Mouse (Mus musculus) limb, embryonic 12.5 days (tissue): ENCODE results near the gene Lrfn3. TPM values are rescaled to one million over a fixed set of nuclear protein-coding genes. Genes with fewer than 3 reads are reported as not detected.

Source experiments
- ATAC-seq: fragments of 200-750 bp; cut with Nextera tagmentation; 2 replicates; pipeline ENCODE4 v1.8.0; 2017; ENCODE audit warnings: low read depth, moderate TSS enrichment; ENCODE audit not compliant: insufficient number of reproducible peaks, insufficient read depth, low FRiP score, low TSS enrichment
- H3K27ac ChIP-seq: fragments of 300-500 bp; sonication (generic); 2 replicates; pipeline ENCODE4 v1.5.1; 2016; ENCODE audit warnings: mild to moderate bottlenecking, moderate library complexity
- H3K27me3 ChIP-seq: fragments of 300-500 bp; sonication (generic); 2 replicates; pipeline ENCODE4 v1.6.1; 2016; ENCODE audit warnings: mild to moderate bottlenecking, moderate library complexity
- H3K36me3 ChIP-seq: fragments of 300-500 bp; sonication (generic); 2 replicates; pipeline ENCODE4 v1.6.1; 2016; ENCODE audit warnings: mild to moderate bottlenecking, moderate library complexity
- H3K4me1 ChIP-seq: fragments of 300-500 bp; sonication (generic); replicated peaks from 2 replicates; pipeline ENCODE4 v1.6.1; 2016
- H3K4me2 ChIP-seq: fragments of 300-500 bp; sonication (generic); 2 replicates; pipeline ENCODE4 v1.6.1; 2016; ENCODE audit warnings: mild to moderate bottlenecking, moderate library complexity
- H3K4me3 ChIP-seq: fragments of 300-500 bp; sonication (generic); replicated peaks from 2 replicates; pipeline ENCODE4 v1.5.1; 2016; ENCODE audit warnings: mild to moderate bottlenecking
- H3K9ac ChIP-seq: fragments of 300-500 bp; sonication (generic); replicated peaks from 2 replicates; pipeline ENCODE4 v1.6.1; 2016; ENCODE audit warnings: mild to moderate bottlenecking, moderate library complexity
- H3K9me3 ChIP-seq: fragments of 300-500 bp; sonication (generic); 2 replicates; pipeline ENCODE4 v1.6.1; 2016; ENCODE audit warnings: mild to moderate bottlenecking, moderate library complexity
- WGBS: fragments of 180-500 bp; shearing (Covaris S2); methylation state at CpG from one replicate; pipeline ENCODE4 v1.1.7; 2016; 5-methylcytosine and 5-hydroxymethylcytosine counted together
- polyA plus RNA-seq: library from polyadenylated mRNA; unstranded; fragments of >200 nt; fragmentation: Nextera tagmentation; extraction: Ambion mirVana; gene quantifications from 2 replicates; pipeline ENCODE4 v1.2.1, GENCODE M21; 2016

The Lrfn3 gene
- polyA plus RNA-seq, 1 experiment from 2014 or later = 6.2 TPM

- Histone ChIP-seq H3K4me2 (no peak overlapping the region), H3K36me3 (no peaks in the 10 kb centered on the region), H3K4me1 (no peaks in the 10 kb centered on the region), H3K27me3 (peaks cover 5% of the 10 kb centered on the region; the same call in 1 of the 2 replicates), H3K27ac (no peak overlapping the region), H3K9ac (no peak overlapping the region), H3K9me3 (no peaks in the 10 kb centered on the region), H3K4me3 (no peak overlapping the region)
- no peak for ATAC-seq
- 58% methylated on average over 5 of the region's 5 CpGs for WGBS
Observed at GRCm38 (mm10) chr7:30380061-30380460, 17.5 kb upstream of the Lrfn3 start.

- peaks cover 5% of the 10 kb centered on the region; the same call in 1 of the 2 replicates for H3K27me3 ChIP-seq
- peak overlapping the region; percentile 63 for H3K4me2 ChIP-seq
- whole genome bisulfite sequencing = under 1% methylated on average over 21 of the region's 21 CpGs
- 0 out of 2 replicates have a peak overlapping the region, but pooled peaks have one; percentile 41 for H3K27ac ChIP-seq
- H3K9me3 ChIP-seq = no peaks in the 10 kb centered on the region
- peak overlapping the region; percentile 53; the same call in 1 of the 2 replicates for H3K9ac ChIP-seq
- H3K4me1 ChIP-seq = peaks cover 4% of the 10 kb centered on the region; the same call in 1 of the 2 replicates
- H3K4me3 ChIP-seq = peak overlapping the region; percentile 43
- no peaks in the 10 kb centered on the region for H3K36me3 ChIP-seq
- peak; percentile 99 for ATAC-seq
Observed at GRCm38 (mm10) chr7:30373501-30373962, 11.0 kb upstream of the Lrfn3 start.

GRCm38 (mm10) chr7:30367466-30367865 lies 4.9 kb upstream of the Lrfn3 start:
- no peak overlapping the region for H3K4me3 ChIP-seq
- no peak overlapping the region for H3K27ac ChIP-seq
- no peaks in the 10 kb centered on the region for H3K36me3 ChIP-seq
- H3K4me2 ChIP-seq = no peak overlapping the region
- no peak for ATAC-seq
- peaks cover 23% of the 10 kb centered on the region for H3K27me3 ChIP-seq
- WGBS = 76% methylated on average over 2 of the region's 2 CpGs
- no peak overlapping the region for H3K9ac ChIP-seq
- no peaks in the 10 kb centered on the region for H3K9me3 ChIP-seq
- peaks cover under 1% of the 10 kb centered on the region; the same call in 1 of the 2 replicates for H3K4me1 ChIP-seq

- H3K9ac ChIP-seq = peak overlapping the region; percentile 89
- no peak for ATAC-seq
- peaks cover 23% of the 10 kb centered on the region for H3K27me3 ChIP-seq
- no peak overlapping the region for H3K27ac ChIP-seq
- peak overlapping the region; percentile 77 for H3K4me3 ChIP-seq
- no peaks in the 10 kb centered on the region for H3K9me3 ChIP-seq
- H3K36me3 ChIP-seq = peaks cover 17% of the 10 kb centered on the region
- 62% methylated on average over 6 of the region's 6 CpGs for WGBS
- peak overlapping the region; percentile 84 for H3K4me2 ChIP-seq
- H3K4me1 ChIP-seq = peaks cover 23% of the 10 kb centered on the region
Observed at GRCm38 (mm10) chr7:30363344-30363738, 769 bp upstream of the Lrfn3 start.

- H3K4me2 ChIP-seq = no peak overlapping the region
- H3K9me3 ChIP-seq = no peaks in the 10 kb centered on the region
- no peak overlapping the region for H3K27ac ChIP-seq
- no peak for ATAC-seq
- H3K27me3 ChIP-seq = peaks cover 14% of the 10 kb centered on the region
- H3K4me3 ChIP-seq = no peak overlapping the region
- H3K9ac ChIP-seq = no peak overlapping the region
- peaks cover 43% of the 10 kb centered on the region for H3K36me3 ChIP-seq
- peaks cover 23% of the 10 kb centered on the region for H3K4me1 ChIP-seq
- WGBS = 91% methylated on average over 17 of the region's 17 CpGs
Observed at GRCm38 (mm10) chr7:30360028-30360427, 2.5 kb downstream of the Lrfn3 start.

DNA sequence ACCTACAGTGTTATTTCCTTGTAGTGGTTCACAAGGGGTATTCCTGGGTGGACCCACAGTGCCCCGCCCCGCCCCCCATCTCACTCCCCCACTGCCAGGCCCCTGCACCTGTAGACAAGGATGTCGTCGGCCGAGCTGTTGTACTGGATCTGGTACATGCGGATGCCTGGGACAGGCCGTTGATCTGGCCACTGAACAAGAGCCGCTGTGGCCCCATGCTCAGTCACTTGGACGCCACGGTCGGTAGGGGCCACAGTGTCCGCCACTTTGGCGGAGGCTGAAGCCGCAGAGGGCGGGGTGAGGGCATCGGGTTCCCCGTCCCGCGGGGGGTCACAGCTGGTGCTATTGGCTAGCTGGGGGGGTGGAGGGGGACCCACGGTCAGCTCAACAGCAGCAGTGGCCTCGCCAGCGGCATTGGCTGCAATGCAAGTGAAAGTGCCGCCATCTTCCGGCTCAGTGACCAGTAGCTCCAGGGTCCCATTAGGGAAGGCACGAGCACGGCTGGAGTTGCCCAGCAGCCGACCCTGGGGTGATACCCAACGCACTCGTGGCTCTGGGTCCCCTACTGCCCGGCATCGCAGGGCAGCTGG lies 3.2 kb downstream of the Lrfn3 start:
- ATAC-seq = no peak
- H3K4me3 ChIP-seq = no peak overlapping the region
- H3K9me3 ChIP-seq = no peaks in the 10 kb centered on the region
- no peak overlapping the region for H3K27ac ChIP-seq
- no peak overlapping the region for H3K4me2 ChIP-seq
- H3K27me3 ChIP-seq = peaks cover 8% of the 10 kb centered on the region
- peaks cover 43% of the 10 kb centered on the region for H3K36me3 ChIP-seq
- H3K4me1 ChIP-seq = peaks cover 23% of the 10 kb centered on the region
- 85% methylated on average over 31 of the region's 31 CpGs for WGBS
- H3K9ac ChIP-seq = no peak overlapping the region

GRCm38 (mm10) chr7:30358378-30359186 lies 4.0 kb downstream of the Lrfn3 start:
- no peak for ATAC-seq
- H3K36me3 ChIP-seq = peaks cover 43% of the 10 kb centered on the region
- H3K27ac ChIP-seq = no peak overlapping the region
- no peak overlapping the region for H3K4me3 ChIP-seq
- H3K27me3 ChIP-seq = no peaks in the 10 kb centered on the region; the same call in 1 of the 2 replicates
- H3K9me3 ChIP-seq = no peaks in the 10 kb centered on the region
- peaks cover 30% of the 10 kb centered on the region for H3K4me1 ChIP-seq
- no peak overlapping the region for H3K4me2 ChIP-seq
- H3K9ac ChIP-seq = no peak overlapping the region
- 75% methylated on average over 7 of the region's 7 CpGs for WGBS

GRCm38 (mm10) chr7:30354059-30354458 lies 8.5 kb downstream of the Lrfn3 start:
- ATAC-seq = no peak
- H3K27me3 ChIP-seq = peaks cover 18% of the 10 kb centered on the region
- 61% methylated on average over 4 of the region's 4 CpGs for WGBS
- H3K4me2 ChIP-seq = no peak overlapping the region
- peaks cover 8% of the 10 kb centered on the region; the same call in 1 of the 2 replicates for H3K4me1 ChIP-seq
- no peak overlapping the region for H3K4me3 ChIP-seq
- no peaks in the 10 kb centered on the region for H3K9me3 ChIP-seq
- H3K27ac ChIP-seq = no peak overlapping the region
- no peak overlapping the region for H3K9ac ChIP-seq
- peaks cover 27% of the 10 kb centered on the region for H3K36me3 ChIP-seq

GRCm38 (mm10) chr7:30353279-30353822 lies 9.2 kb downstream of the Lrfn3 start:
- no peak overlapping the region for H3K4me2 ChIP-seq
- peaks cover 8% of the 10 kb centered on the region; the same call in 1 of the 2 replicates for H3K4me1 ChIP-seq
- no peak overlapping the region for H3K4me3 ChIP-seq
- no peaks in the 10 kb centered on the region for H3K9me3 ChIP-seq
- peaks cover 26% of the 10 kb centered on the region for H3K27me3 ChIP-seq
- H3K36me3 ChIP-seq = peaks cover 26% of the 10 kb centered on the region
- WGBS = 13% methylated on average over 6 of the region's 6 CpGs
- no peak overlapping the region for H3K27ac ChIP-seq
- ATAC-seq = no peak
- H3K9ac ChIP-seq = no peak overlapping the region

GRCm38 (mm10) chr7:30347828-30348227 lies 14.7 kb downstream of the Lrfn3 start:
- no peak for ATAC-seq
- Histone ChIP-seq H3K4me3 (no peak overlapping the region), H3K4me2 (peak overlapping the region; percentile 7; the same call in 1 of the 2 replicates), H3K36me3 (no peaks in the 10 kb centered on the region), H3K4me1 (peaks cover 6% of the 10 kb centered on the region; the same call in 1 of the 2 replicates), H3K9me3 (no peaks in the 10 kb centered on the region), H3K27me3 (peaks cover 43% of the 10 kb centered on the region), H3K27ac (no peak overlapping the region), H3K9ac (no peak overlapping the region)
- 2% methylated on average over 30 of the region's 30 CpGs for WGBS
